9 mouse cellular contexts compared by ENCODE assay signal in the genomic region with DNA sequence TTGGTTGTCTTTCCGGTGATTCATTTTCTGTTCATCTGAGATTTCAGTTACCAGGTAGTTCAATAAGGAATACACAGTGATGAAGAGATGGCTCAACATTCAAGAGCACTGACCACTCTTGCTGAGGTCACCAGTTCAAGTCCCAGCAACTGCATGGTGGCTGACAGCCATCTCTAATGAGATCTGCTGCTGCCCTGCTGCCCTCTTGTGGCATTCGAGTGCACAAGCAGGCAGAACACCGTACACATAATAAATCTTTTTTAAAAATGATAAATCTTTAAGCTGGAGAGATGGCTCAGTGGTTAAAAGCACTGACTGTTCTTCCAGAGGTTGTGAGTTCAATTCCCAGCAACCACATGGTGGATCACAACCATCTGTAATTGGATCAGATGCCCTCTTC. TPM values are rescaled to one million over a fixed set of nuclear protein-coding genes. Genes with fewer than 3 reads are reported as not detected.
DNase-seq lines count a peak whose midpoint lies in the region; ATAC-seq lines count a peak whose summit lies in the region.
"Had no signal": no experiment of that assay in that cellular context is flagged by ENCODE, and none has a peak within 500 bp of the region (broad histone marks: within the 10 kb centered on the region; RNA-seq: fewer than 3 reads in every experiment).

No protein-coding gene starts in this region.

- no peak overlapping the region for H3K4me2 ChIP-seq in liver, embryonic 12.5 days
- H3K4me2 ChIP-seq: heart, embryonic 15.5 days had no signal

- H3K27me3 ChIP-seq in liver, embryonic 12.5 days (replicated peaks): peaks cover 11% of the 10 kb centered on the region
- H3K27me3 ChIP-seq in splenic B cell, adult 2 months (ENCODE audit: control insufficient read depth, insufficient read depth, low read length, poor library complexity, severe bottlenecking): no peaks in the 10 kb centered on the region
- H3K27me3 ChIP-seq: heart, embryonic 15.5 days had no signal

- H3K4me1 ChIP-seq in liver, embryonic 12.5 days: no peaks in the 10 kb centered on the region
- H3K4me1 ChIP-seq: heart, embryonic 15.5 days had no signal

- no peak overlapping the region for H3K27ac ChIP-seq in liver, embryonic 12.5 days
- H3K27ac ChIP-seq: heart, embryonic 15.5 days had no signal

- DNase-seq in gastrocnemius, adult 18-20 months (ENCODE audit: low spot score): peak; percentile 25
- DNase-seq in gastrocnemius, postnatal 25 days: no peak
- peak; percentile 78 for DNase-seq in 416B (ENCODE audit: low read depth)
- peak; percentile 18 for DNase-seq in adrenal gland, postnatal 25 days
- peak; percentile 71 for DNase-seq in splenic B cell, adult 2 months (ENCODE audit: low read depth, low spot score)
- no peak for DNase-seq in ovary, adult 18-20 months (ENCODE audit: low spot score)
- no peak for DNase-seq in left cerebral cortex, postnatal 14 days (ENCODE audit: low spot score in 2 of 2)

- H3K9me3 ChIP-seq in liver, embryonic 12.5 days (replicated peaks): no peaks in the 10 kb centered on the region
- H3K9me3 ChIP-seq: heart, embryonic 15.5 days had no signal

- WGBS in liver, embryonic 12.5 days (ENCODE audit: insufficient replicate concordance): 33% methylated on average over 3 of the region's 3 CpGs

- no peak overlapping the region for H3K4me3 ChIP-seq in liver, embryonic 12.5 days
- H3K4me3 ChIP-seq: heart, embryonic 15.5 days had no signal

- intact Hi-C loops in left cerebral cortex, postnatal 14 days (cut with DNase I): no loop called here

- ATAC-seq in liver, embryonic 12.5 days: 0 out of 2 replicates have a peak, but pooled peaks have one; percentile 30

- peaks cover 7% of the 10 kb centered on the region for H3K36me3 ChIP-seq in liver, embryonic 12.5 days
- no peaks in the 10 kb centered on the region for H3K36me3 ChIP-seq in splenic B cell, adult 2 months (ENCODE audit: control insufficient read depth, insufficient read depth, low read length, poor library complexity, severe bottlenecking)
- H3K36me3 ChIP-seq: heart, embryonic 15.5 days had no signal

- H3K9ac ChIP-seq in liver, embryonic 12.5 days: no peak overlapping the region
- H3K9ac ChIP-seq: heart, embryonic 15.5 days had no signal

RNA-seq across cellular contexts. Expression of gene Mfap1b, which starts 6.6 kb away (rescaled TPM):
- total RNA-seq in gastrocnemius, adult 18-20 months (2021): 10 to 100 TPM; 23.5 to 24.5 TPM
- 10 to 100 TPM; 18.0 to 20.6 TPM for total RNA-seq in gastrocnemius, postnatal 25 days (2021)
- 34.5 and 40.5 TPM in 2 replicates for total RNA-seq in adrenal gland, postnatal 25 days (2021)
- polyA plus RNA-seq in liver, embryonic 12.5 days (2016; fragmentation: Nextera tagmentation; extraction: Ambion mirVana): 32.2 and 34.4 TPM in 2 replicates
- 10 to 100 TPM; 40.3 to 41.8 TPM for total RNA-seq in left cerebral cortex, postnatal 14 days (2021)

RNA-seq across cellular contexts. Expression of gene Serinc4, which starts 23.9 kb away (rescaled TPM):
- not detected for total RNA-seq in gastrocnemius, adult 18-20 months (2021)
- total RNA-seq in gastrocnemius, postnatal 25 days (2021): not detected
- total RNA-seq in adrenal gland, postnatal 25 days (2021): 0.30 TPM in 1 of 2 replicates, not detected in the other
- polyA plus RNA-seq in liver, embryonic 12.5 days (2016; fragmentation: Nextera tagmentation; extraction: Ambion mirVana): 0.13 TPM in 1 of 2 replicates, not detected in the other
- total RNA-seq in left cerebral cortex, postnatal 14 days (2021): under 1 TPM; 0.70 to 0.82 TPM

RNA-seq across cellular contexts. Expression of gene Mfap1a, which starts 26.0 kb away (rescaled TPM):
- total RNA-seq in gastrocnemius, adult 18-20 months (2021): 10 to 100 TPM; 17.9 to 19.2 TPM
- 10 to 100 TPM; 13.2 to 13.9 TPM for total RNA-seq in gastrocnemius, postnatal 25 days (2021)
- total RNA-seq in adrenal gland, postnatal 25 days (2021): 34.5 and 37.6 TPM in 2 replicates
- polyA plus RNA-seq in liver, embryonic 12.5 days (2016; fragmentation: Nextera tagmentation; extraction: Ambion mirVana): 15.2 and 17.3 TPM in 2 replicates
- 10 to 100 TPM; 31.9 to 37.9 TPM for total RNA-seq in left cerebral cortex, postnatal 14 days (2021)

RNA-seq across cellular contexts. Expression of gene Wdr76, which starts 26.0 kb away (rescaled TPM):
- total RNA-seq in gastrocnemius, adult 18-20 months (2021): 1 to 10 TPM; 1.4 to 1.5 TPM
- 1 to 10 TPM; 1.9 to 2.3 TPM for total RNA-seq in gastrocnemius, postnatal 25 days (2021)
- 6.7 and 7.2 TPM in 2 replicates for total RNA-seq in adrenal gland, postnatal 25 days (2021)
- 10.8 and 11.1 TPM in 2 replicates for polyA plus RNA-seq in liver, embryonic 12.5 days (2016; fragmentation: Nextera tagmentation; extraction: Ambion mirVana)
- total RNA-seq in left cerebral cortex, postnatal 14 days (2021): 1 to 10 TPM; 4.1 to 4.7 TPM

RNA-seq across cellular contexts. Expression of gene Hypk, which starts 27.4 kb away (rescaled TPM):
- total RNA-seq in gastrocnemius, adult 18-20 months (2021): 10 to 100 TPM; 10.9 to 15.1 TPM
- total RNA-seq in gastrocnemius, postnatal 25 days (2021): 10 to 100 TPM; 14.2 to 20.2 TPM
- 42.9 and 106 TPM in 2 replicates for total RNA-seq in adrenal gland, postnatal 25 days (2021)
- 111 and 127 TPM in 2 replicates for polyA plus RNA-seq in liver, embryonic 12.5 days (2016; fragmentation: Nextera tagmentation; extraction: Ambion mirVana)
- total RNA-seq in left cerebral cortex, postnatal 14 days (2021): 10 to 100 TPM; 14.9 to 18.8 TPM

Comparison
In these comparisons a context has a peak if more than half of its experiments do, and no peak if none do; other contexts are left out.
1. DNase-seq: peak in gastrocnemius, adult 18-20 months (single experiment), 416B (single experiment), adrenal gland, postnatal 25 days (single experiment) and splenic B cell, adult 2 months (single experiment); none in gastrocnemius, postnatal 25 days (single experiment), ovary, adult 18-20 months (single experiment) and left cerebral cortex, postnatal 14 days (0 of 2).